Mouse (Mus musculus) C2C12 (cell line): ENCODE data around the gene Nubp1.

Source experiments
- CTCF ChIP-seq: IDR thresholded peaks from one replicate; pipeline ENCODE4 v1.5.1; 2011; ENCODE audit not compliant: control insufficient read depth, insufficient read depth, insufficient read length
- MAX ChIP-seq: IDR thresholded peaks from one replicate; pipeline ENCODE4 v1.6.1; 2011; ENCODE audit warnings: mild to moderate bottlenecking, control low read depth
- MYOG ChIP-seq: IDR thresholded peaks from one replicate; pipeline ENCODE4 v1.6.1; 2011; ENCODE audit not compliant: control insufficient read depth, insufficient read length; ENCODE audit errors: extremely low read depth
- USF1 ChIP-seq: IDR thresholded peaks from one replicate; pipeline ENCODE4 v1.6.1; 2011; ENCODE audit warnings: low read depth, mild to moderate bottlenecking, control low read depth, moderate library complexity

DNA sequence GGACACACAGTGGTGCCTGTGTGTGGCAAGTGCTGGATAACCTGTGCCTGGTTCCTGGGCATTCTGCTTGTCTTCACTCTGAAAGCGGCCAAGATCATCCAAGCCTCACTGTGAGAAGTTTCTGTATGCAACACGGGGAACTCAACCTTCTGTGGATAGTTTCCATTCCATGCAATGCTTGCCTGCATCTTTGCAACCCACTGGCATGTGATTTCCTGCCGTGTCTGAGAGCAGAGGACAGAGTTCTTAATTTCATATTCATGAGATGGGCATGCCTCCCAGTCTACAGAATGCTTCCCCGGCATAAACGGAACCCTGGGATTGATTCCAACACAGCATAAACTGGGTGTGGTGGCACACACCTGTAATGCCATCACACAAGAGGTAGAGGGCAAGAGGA is 26.3 kb downstream of the Nubp1 start:
- TF ChIP-seq MAX (no peak), CTCF (no peak), USF1 (no peak), MYOG (no peak)
